Mouse (Mus musculus): ENCODE results near the gene Dpyd. TPM values are rescaled to one million over a fixed set of nuclear protein-coding genes. Genes with fewer than 3 reads are reported as not detected.

The Dpyd gene
- polyA plus RNA-seq, 1 experiment from 2014 or later = 0.08 TPM

- TF ChIP-seq CTCF (IDR thresholded peaks at IDR 0.05) = no peak
- POLR2A ChIA-PET = no interaction called here
- DNase-seq (ENCODE audit: low read depth, low spot score) (no peak), ATAC-seq (no peak)
- H3K27me3 ChIP-seq = no peaks in the 10 kb centered on the region
- in situ Hi-C loops (cut with MboI; ENCODE audit: low pct_unique_long_range_greater_than_20kb) = no loop called here
- CTCF ChIA-PET = interaction anchor here (1.0 kb wide), 1 partner anchor 9 kb away, joined by 6 read pairs; no protein-coding TSS in a partner anchor
These were observed 313.9 kb downstream of the Dpyd start for GRCm38 (mm10) chr3:118875871-118876270.

GRCm38 (mm10) chr3:118899036-118899435 is 337.1 kb downstream of the Dpyd start:
- ATAC-seq = no peak
- DNase-seq (ENCODE audit: low read depth, low spot score) = no peak
- ChIA-PET CTCF (no interaction called here), POLR2A (no interaction called here)
- TF ChIP-seq CTCF (IDR thresholded peaks at IDR 0.05) = no peak
- H3K27me3 ChIP-seq = no peaks in the 10 kb centered on the region
- in situ Hi-C loops (cut with MboI; ENCODE audit: low pct_unique_long_range_greater_than_20kb) = no loop called here

- H3K27me3 ChIP-seq = peaks cover 4% of the 10 kb centered on the region
- ATAC-seq = no peak
- ChIA-PET POLR2A (no interaction called here), CTCF (interaction anchor here (0.9 to 1.7 kb wide), 4 partner anchors 9 to 82 kb away, joined by 3 to 4 read pairs (median 4); no protein-coding TSS in a partner anchor)
- in situ Hi-C loops (cut with MboI; ENCODE audit: low pct_unique_long_range_greater_than_20kb) = no loop called here
- TF ChIP-seq CTCF (IDR thresholded peaks at IDR 0.05) = peak; percentile 13
- no peak for DNase-seq (ENCODE audit: low read depth, low spot score)
These were observed 429.4 kb downstream of the Dpyd start for GRCm38 (mm10) chr3:118991312-118991711.

GRCm38 (mm10) chr3:118991793-118992192 is 429.9 kb downstream of the Dpyd start:
- DNase-seq (ENCODE audit: low read depth, low spot score) (no peak), ATAC-seq (no peak)
- TF ChIP-seq CTCF (IDR thresholded peaks at IDR 0.05) = peak; percentile 56
- in situ Hi-C loops (cut with MboI; ENCODE audit: low pct_unique_long_range_greater_than_20kb) = no loop called here
- CTCF ChIA-PET = interaction anchor here (0.9 to 1.7 kb wide), 6 partner anchors 9 to 119 kb away, joined by 3 to 4 read pairs (median 4); no protein-coding TSS in a partner anchor
- POLR2A ChIA-PET = interaction anchor here (0.7 kb wide), 1 partner anchor 319 kb away, joined by 3 read pairs; no protein-coding TSS in a partner anchor
- H3K27me3 ChIP-seq = peaks cover 4% of the 10 kb centered on the region

GRCm38 (mm10) chr3:119021255-119021654 is 459.3 kb downstream of the Dpyd start:
- ChIA-PET CTCF (no interaction called here), POLR2A (no interaction called here)
- no peak for TF ChIP-seq CTCF (IDR thresholded peaks at IDR 0.05)
- ATAC-seq (no peak), DNase-seq (ENCODE audit: low read depth, low spot score) (no peak)
- peaks cover 10% of the 10 kb centered on the region for H3K27me3 ChIP-seq
- in situ Hi-C loops (cut with MboI; ENCODE audit: low pct_unique_long_range_greater_than_20kb) = no loop called here

GRCm38 (mm10) chr3:119042611-119043010 is 480.7 kb downstream of the Dpyd start:
- ChIA-PET CTCF (no interaction called here), POLR2A (no interaction called here)
- DNase-seq (ENCODE audit: low read depth, low spot score) = no peak
- ATAC-seq = no peak
- H3K27me3 ChIP-seq = peaks cover 10% of the 10 kb centered on the region
- in situ Hi-C loops (cut with MboI; ENCODE audit: low pct_unique_long_range_greater_than_20kb) = no loop called here
- TF ChIP-seq CTCF (IDR thresholded peaks at IDR 0.05) = no peak

- DNase-seq (ENCODE audit: low read depth, low spot score) = peak; percentile 44
- in situ Hi-C loops (cut with MboI; ENCODE audit: low pct_unique_long_range_greater_than_20kb) = no loop called here
- peak; percentile 93 for ATAC-seq
- no peaks in the 10 kb centered on the region for H3K27me3 ChIP-seq
- ChIA-PET CTCF (no interaction called here), POLR2A (no interaction called here)
- TF ChIP-seq CTCF (IDR thresholded peaks at IDR 0.05) = no peak
These were observed 494.2 kb downstream of the Dpyd start for GRCm38 (mm10) chr3:119056144-119056543.

- no peak for TF ChIP-seq CTCF (IDR thresholded peaks at IDR 0.05)
- no peak for ATAC-seq
- in situ Hi-C loops (cut with MboI; ENCODE audit: low pct_unique_long_range_greater_than_20kb) = no loop called here
These were observed 501.3 kb downstream of the Dpyd start for GRCm38 (mm10) chr3:119063214-119063613.

GRCm38 (mm10) chr3:119063642-119064041 is 501.7 kb downstream of the Dpyd start:
- POLR2A ChIA-PET = no interaction called here
- in situ Hi-C loops (cut with MboI; ENCODE audit: low pct_unique_long_range_greater_than_20kb) = no loop called here
- H3K27me3 ChIP-seq = no peaks in the 10 kb centered on the region
- CTCF ChIA-PET = no interaction called here
- ATAC-seq = no peak
- DNase-seq (ENCODE audit: low read depth, low spot score) = no peak
- no peak for TF ChIP-seq CTCF (IDR thresholded peaks at IDR 0.05)

More at GRCm38 (mm10) chr3:119063214-119063613, 501.3 kb downstream of the Dpyd start:
- POLR2A ChIA-PET = no interaction called here
- DNase-seq (ENCODE audit: low read depth, low spot score) = no peak
- CTCF ChIA-PET = no interaction called here
- no peaks in the 10 kb centered on the region for H3K27me3 ChIP-seq

GRCm38 (mm10) chr3:119064746-119065145 is 502.8 kb downstream of the Dpyd start:
- no peaks in the 10 kb centered on the region for H3K27me3 ChIP-seq
- DNase-seq (ENCODE audit: low read depth, low spot score) (no peak), ATAC-seq (no peak)
- ChIA-PET POLR2A (no interaction called here), CTCF (interaction anchor here (1.2 to 1.8 kb wide), 5 partner anchors 10 to 25 kb away, joined by 3 to 4 read pairs (median 3); no protein-coding TSS in a partner anchor)
- in situ Hi-C loops (cut with MboI; ENCODE audit: low pct_unique_long_range_greater_than_20kb) = no loop called here
- no peak for TF ChIP-seq CTCF (IDR thresholded peaks at IDR 0.05)

- ChIA-PET CTCF (interaction anchor here (0.6 kb wide), 1 partner anchor 79 kb away, joined by 3 read pairs; no protein-coding TSS in a partner anchor), POLR2A (no interaction called here)
- DNase-seq (ENCODE audit: low read depth, low spot score) (no peak), ATAC-seq (no peak)
- in situ Hi-C loops (cut with MboI; ENCODE audit: low pct_unique_long_range_greater_than_20kb) = no loop called here
- H3K27me3 ChIP-seq = no peaks in the 10 kb centered on the region
- no peak for TF ChIP-seq CTCF (IDR thresholded peaks at IDR 0.05)
These were observed 505.3 kb downstream of the Dpyd start for GRCm38 (mm10) chr3:119067221-119067620.

GRCm38 (mm10) chr3:119086618-119087017 is 524.7 kb downstream of the Dpyd start:
- TF ChIP-seq CTCF (IDR thresholded peaks at IDR 0.05) = no peak
- POLR2A ChIA-PET = no interaction called here
- in situ Hi-C loops (cut with MboI; ENCODE audit: low pct_unique_long_range_greater_than_20kb) = no loop called here
- CTCF ChIA-PET = interaction anchor here (0.7 to 1.8 kb wide), 4 partner anchors 10 to 27 kb away, joined by 3 to 4 read pairs (median 4); no protein-coding TSS in a partner anchor
- ATAC-seq (no peak), DNase-seq (ENCODE audit: low read depth, low spot score) (no peak)
- H3K27me3 ChIP-seq = peaks cover 4% of the 10 kb centered on the region

Measured in Patski (cell line).